26 mouse cellular contexts compared by ENCODE assay signal in the genomic region with DNA sequence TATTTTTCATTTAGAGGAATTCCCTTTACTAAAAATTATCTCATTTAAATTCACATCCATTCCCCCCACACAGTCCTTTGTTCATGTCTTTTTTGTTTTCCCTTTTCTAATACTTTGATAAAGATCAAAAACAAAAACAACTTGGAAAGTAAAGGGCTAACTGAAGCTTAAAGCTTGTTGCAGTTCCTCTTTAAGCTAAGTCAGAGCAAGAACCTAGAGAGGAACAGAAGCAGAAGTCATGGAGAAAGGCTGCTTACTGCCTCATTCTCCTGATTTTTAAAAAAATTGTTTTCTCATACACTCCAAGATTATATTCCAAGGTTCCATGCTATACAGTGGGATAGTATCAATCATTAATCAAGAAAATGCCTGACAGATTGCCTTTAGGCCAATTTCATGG.
"Had no signal": no experiment of that assay in that cellular context is flagged by ENCODE, and none has a peak within 500 bp of the region (broad histone marks: within the 10 kb centered on the region; RNA-seq: fewer than 3 reads in every experiment).

No protein-coding gene starts in this region.

- H3K4me2 ChIP-seq: heart, embryonic 12.5 days; hindbrain, embryonic 12.5 days; hindbrain, embryonic 14.5 days; intestine, embryonic 15.5 days; limb, embryonic 12.5 days; liver, embryonic 12.5 days had no signal

- H3K4me3 ChIP-seq: heart, embryonic 10.5 days; heart, embryonic 12.5 days; hindbrain, embryonic 10.5 days; hindbrain, embryonic 12.5 days; intestine, embryonic 15.5 days; layer of hippocampus, adult 2 months; limb, embryonic 10.5 days; limb, embryonic 12.5 days; liver, embryonic 12.5 days had no signal

- H3K27me3 ChIP-seq: heart, embryonic 12.5 days; hindbrain, embryonic 12.5 days; intestine, embryonic 15.5 days; limb, embryonic 12.5 days; liver, embryonic 12.5 days had no signal

- H3K4me1 ChIP-seq: heart, embryonic 10.5 days; heart, embryonic 12.5 days; hindbrain, embryonic 10.5 days; hindbrain, embryonic 12.5 days; intestine, embryonic 15.5 days; limb, embryonic 10.5 days; limb, embryonic 12.5 days; liver, embryonic 12.5 days had no signal

- H3K36me3 ChIP-seq: heart, embryonic 10.5 days; heart, embryonic 12.5 days; hindbrain, embryonic 10.5 days; hindbrain, embryonic 12.5 days; intestine, embryonic 15.5 days; limb, embryonic 10.5 days; limb, embryonic 12.5 days; liver, embryonic 12.5 days had no signal

- H3K9me3 ChIP-seq: heart, embryonic 10.5 days; heart, embryonic 12.5 days; hindbrain, embryonic 10.5 days; hindbrain, embryonic 12.5 days; intestine, embryonic 15.5 days; limb, embryonic 10.5 days; limb, embryonic 12.5 days; liver, embryonic 12.5 days had no signal

- ATAC-seq: hindbrain, embryonic 16.5 days; inflammation-experienced regulatory T-cells, adult 6 months; intestine, embryonic 15.5 days; intestine, postnatal 0 days; liver, embryonic 12.5 days had no signal

- H3K27ac ChIP-seq: heart, embryonic 10.5 days; hindbrain, embryonic 10.5 days; hindbrain, embryonic 12.5 days; hindbrain, embryonic 14.5 days; intestine, embryonic 15.5 days; kidney, postnatal 0 days; layer of hippocampus, adult 2 months; limb, embryonic 10.5 days; limb, embryonic 12.5 days; liver, embryonic 12.5 days; liver, embryonic 14.5 days had no signal

- H3K9ac ChIP-seq: heart, embryonic 12.5 days; hindbrain, embryonic 12.5 days; hindbrain, embryonic 14.5 days; intestine, embryonic 15.5 days; limb, embryonic 12.5 days; liver, embryonic 12.5 days; liver, embryonic 14.5 days had no signal

- DNase-seq: gastrocnemius, postnatal 14 days; gastrocnemius, postnatal 36 days; heart, adult 18-20 months; heart, postnatal 10 days; heart, postnatal 4 days; kidney, adult 18-20 months; kidney, adult 8-10 months; kidney, postnatal 14 days; kidney, postnatal 36 days; layer of hippocampus, postnatal 36 days; liver had no signal
